Mouse (Mus musculus): ENCODE results near the gene Zfp710. TPM values are rescaled to one million over a fixed set of nuclear protein-coding genes. Genes with fewer than 3 reads are reported as not detected.

Zfp710 gene
- polyA plus RNA-seq, 1 experiment = 5.3 TPM

DNA sequence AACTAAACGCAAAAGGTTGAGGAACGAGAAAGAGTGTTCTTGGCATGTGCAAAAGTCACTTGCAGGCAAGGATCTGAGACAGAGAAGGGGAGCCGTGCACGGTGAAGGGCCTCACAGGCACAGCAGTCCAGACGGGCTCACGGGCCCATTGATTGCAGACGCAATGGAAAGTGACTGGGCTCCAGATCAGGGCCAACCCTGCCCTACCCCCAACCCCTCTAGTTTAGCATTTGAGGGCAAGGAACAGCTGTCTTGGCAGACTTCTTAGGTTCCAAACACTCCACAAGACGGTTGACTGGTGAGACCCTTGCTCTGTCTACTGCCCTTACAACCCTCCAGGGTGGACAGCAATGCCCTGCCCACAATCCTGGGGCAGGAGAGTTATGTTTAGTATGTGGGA is 48.9 kb downstream of the Zfp710 start:
- TF ChIP-seq CEBPB (IDR thresholded peaks at IDR 0.05; ENCODE audit: low read depth) (no peak), FOSL1 (IDR thresholded peaks at IDR 0.05; ENCODE audit: insufficient read depth, low read length, poor library complexity, severe bottlenecking) (no peak), MYOD1 (IDR thresholded peaks at IDR 0.05; ENCODE audit: control insufficient read depth, insufficient read length, low read depth) (no peak), USF1 (IDR thresholded peaks at IDR 0.05; ENCODE audit: low read depth) (no peak), MAX (IDR thresholded peaks at IDR 0.05) (no peak), MYOG (IDR thresholded peaks at IDR 0.05; ENCODE audit: control insufficient read depth, extremely low read depth, insufficient read length) (no peak), CTCF (IDR thresholded peaks at IDR 0.05; ENCODE audit: control insufficient read depth, insufficient read depth, insufficient read length) (no peak)
- Histone ChIP-seq H3K36me3 (ENCODE audit: control insufficient read depth, insufficient read depth) (no peaks in the 10 kb centered on the region), H3K79me2 (ENCODE audit: control insufficient read depth, insufficient read depth) (no peaks in the 10 kb centered on the region), H3ac (ENCODE audit: control insufficient read depth, insufficient read length, low read depth) (no peak overlapping the region), H3K79me3 (ENCODE audit: low read depth) (peaks cover 2% of the 10 kb centered on the region), H3K4me3 (ENCODE audit: insufficient read depth, poor library complexity, severe bottlenecking) (no peak overlapping the region), H3K27me3 (ENCODE audit: control insufficient read depth, insufficient read depth, insufficient read length) (no peaks in the 10 kb centered on the region)

DNA sequence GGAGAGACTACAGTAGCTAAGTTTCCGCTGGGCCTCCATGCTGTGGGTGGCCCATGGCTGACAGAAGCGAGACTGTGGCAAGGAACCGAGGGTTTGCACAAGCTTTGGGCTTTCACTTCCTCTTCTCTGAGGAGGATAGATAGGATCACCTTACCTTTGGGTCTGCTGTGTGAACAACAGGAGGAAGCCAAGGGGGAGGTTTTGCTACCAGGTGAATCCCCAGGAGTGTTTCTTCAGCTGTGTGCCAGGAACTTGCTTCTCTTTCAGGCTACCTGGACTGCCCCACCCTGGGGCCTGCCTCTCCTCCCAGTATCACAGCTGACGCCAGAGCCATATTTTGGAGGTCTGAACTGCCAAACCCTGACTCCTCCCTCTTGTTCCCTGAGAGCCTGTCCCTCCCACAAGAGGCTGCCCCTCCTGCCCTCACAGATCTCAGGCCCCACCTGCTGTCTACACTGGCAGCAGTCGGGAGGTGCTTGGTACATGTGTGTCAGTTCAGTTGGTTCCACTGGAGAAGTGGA is 50.4 kb downstream of the Zfp710 start:
- H3K36me3 ChIP-seq (ENCODE audit: control insufficient read depth, insufficient read depth) = no peaks in the 10 kb centered on the region
- H3K79me2 ChIP-seq (ENCODE audit: control insufficient read depth, insufficient read depth) = no peaks in the 10 kb centered on the region
- peaks cover 1% of the 10 kb centered on the region for H3K79me3 ChIP-seq (ENCODE audit: low read depth)
- no peaks in the 10 kb centered on the region for H3K27me3 ChIP-seq (ENCODE audit: control insufficient read depth, insufficient read depth, insufficient read length)
- no peak overlapping the region for H3K4me3 ChIP-seq (ENCODE audit: insufficient read depth, poor library complexity, severe bottlenecking)
- TF ChIP-seq MAX (IDR thresholded peaks at IDR 0.05) (no peak), CTCF (IDR thresholded peaks at IDR 0.05; ENCODE audit: control insufficient read depth, insufficient read depth, insufficient read length) (no peak)
- H3ac ChIP-seq (ENCODE audit: control insufficient read depth, insufficient read length, low read depth) = no peak overlapping the region

DNA sequence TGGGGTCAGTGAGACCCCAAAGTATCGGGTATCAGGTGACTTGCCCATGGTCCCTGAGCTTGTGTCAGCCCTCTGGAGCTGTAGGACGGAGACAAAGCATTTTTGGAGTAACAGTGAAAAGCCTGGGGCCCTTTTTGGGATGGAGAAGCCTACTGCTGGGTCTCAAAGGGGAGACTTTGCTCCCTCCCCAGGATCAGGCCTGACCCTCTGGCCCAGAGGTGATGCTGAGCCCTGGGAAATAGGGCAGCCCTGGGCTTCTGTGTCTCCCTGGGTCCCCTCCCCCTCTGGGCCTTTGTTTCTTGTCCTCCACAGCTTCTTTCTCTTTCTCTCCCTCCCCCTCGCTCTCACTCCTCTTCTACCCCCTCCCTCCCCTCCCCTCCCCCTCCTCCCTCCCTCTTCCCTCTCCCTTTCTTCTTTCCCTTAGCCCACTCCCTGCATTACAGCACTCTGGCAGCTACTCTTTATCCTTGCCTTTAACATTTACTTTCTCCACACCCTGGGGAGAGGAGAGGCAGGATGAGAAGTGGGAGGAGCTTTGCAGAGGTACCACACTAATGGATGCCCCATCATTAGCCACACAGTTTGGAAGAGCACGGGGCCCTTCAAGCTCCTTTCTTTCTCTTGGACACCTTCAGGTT is 51.5 kb downstream of the Zfp710 start:
- Histone ChIP-seq H3K4me3 (ENCODE audit: insufficient read depth, poor library complexity, severe bottlenecking) (no peak overlapping the region), H3K27me3 (ENCODE audit: control insufficient read depth, insufficient read depth, insufficient read length) (no peaks in the 10 kb centered on the region), H3K36me3 (ENCODE audit: control insufficient read depth, insufficient read depth) (no peaks in the 10 kb centered on the region), H3K79me3 (ENCODE audit: low read depth) (peaks cover 1% of the 10 kb centered on the region), H3ac (ENCODE audit: control insufficient read depth, insufficient read length, low read depth) (no peak overlapping the region), H3K79me2 (ENCODE audit: control insufficient read depth, insufficient read depth) (no peaks in the 10 kb centered on the region)
- no peak for TF ChIP-seq CTCF (IDR thresholded peaks at IDR 0.05; ENCODE audit: control insufficient read depth, insufficient read depth, insufficient read length)
- TF ChIP-seq CEBPB (IDR thresholded peaks at IDR 0.05; ENCODE audit: low read depth) = no peak
- TF ChIP-seq USF1 (IDR thresholded peaks at IDR 0.05; ENCODE audit: low read depth) = no peak
- TF ChIP-seq MYOG (IDR thresholded peaks at IDR 0.05; ENCODE audit: control insufficient read depth, extremely low read depth, insufficient read length) = no peak
- no peak for TF ChIP-seq MYOD1 (IDR thresholded peaks at IDR 0.05; ENCODE audit: control insufficient read depth, insufficient read length, low read depth)
- no peak for TF ChIP-seq FOSL1 (IDR thresholded peaks at IDR 0.05; ENCODE audit: insufficient read depth, low read length, poor library complexity, severe bottlenecking)
- TF ChIP-seq MAX (IDR thresholded peaks at IDR 0.05) = no peak

DNA sequence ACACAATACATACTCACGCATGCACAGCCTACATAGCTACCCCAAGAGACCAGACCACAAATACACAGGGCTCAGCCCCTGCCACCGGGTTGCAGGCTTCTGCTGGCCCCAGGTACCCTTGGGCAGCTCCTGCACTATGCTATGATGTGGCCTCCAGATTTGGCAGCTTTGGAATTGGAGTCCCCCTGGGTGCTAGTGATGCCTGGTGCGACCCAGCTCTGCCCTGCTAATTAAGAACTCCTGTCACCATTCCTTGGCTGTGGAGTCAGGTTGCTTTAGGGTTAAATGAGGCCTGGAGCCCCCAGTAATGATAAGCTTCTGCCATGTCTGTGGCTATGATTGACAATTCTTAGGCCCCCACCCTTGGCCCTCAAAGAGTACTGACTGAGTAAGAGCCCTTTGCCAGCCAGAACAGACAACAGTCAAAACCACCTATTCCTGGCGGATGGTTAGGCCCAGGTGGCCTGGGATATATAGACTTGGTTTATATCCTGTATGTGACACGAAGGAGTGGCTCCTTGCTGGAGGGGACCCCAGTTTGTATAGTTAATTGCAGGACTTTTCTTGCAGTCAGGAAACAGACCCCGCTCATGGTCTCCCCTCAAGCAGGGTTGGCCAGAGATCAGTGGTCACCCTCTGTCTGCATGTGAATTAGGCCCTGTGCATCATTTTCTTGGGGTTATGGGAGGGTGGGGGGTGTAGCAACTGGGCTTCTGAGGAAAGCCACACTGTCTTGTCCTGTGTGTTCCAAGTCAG is 52.5 kb downstream of the Zfp710 start:
- Histone ChIP-seq H3K79me3 (ENCODE audit: low read depth) (no peaks in the 10 kb centered on the region), H3K79me2 (ENCODE audit: control insufficient read depth, insufficient read depth) (no peaks in the 10 kb centered on the region), H3K36me3 (ENCODE audit: control insufficient read depth, insufficient read depth) (no peaks in the 10 kb centered on the region), H3ac (ENCODE audit: control insufficient read depth, insufficient read length, low read depth) (no peak overlapping the region), H3K27me3 (ENCODE audit: control insufficient read depth, insufficient read depth, insufficient read length) (no peaks in the 10 kb centered on the region), H3K4me3 (ENCODE audit: insufficient read depth, poor library complexity, severe bottlenecking) (no peak overlapping the region)
- TF ChIP-seq MYOG (IDR thresholded peaks at IDR 0.05; ENCODE audit: control insufficient read depth, extremely low read depth, insufficient read length) = no peak
- TF ChIP-seq CTCF (IDR thresholded peaks at IDR 0.05; ENCODE audit: control insufficient read depth, insufficient read depth, insufficient read length) = no peak
- no peak for TF ChIP-seq CEBPB (IDR thresholded peaks at IDR 0.05; ENCODE audit: low read depth)
- no peak for TF ChIP-seq MAX (IDR thresholded peaks at IDR 0.05)

DNA sequence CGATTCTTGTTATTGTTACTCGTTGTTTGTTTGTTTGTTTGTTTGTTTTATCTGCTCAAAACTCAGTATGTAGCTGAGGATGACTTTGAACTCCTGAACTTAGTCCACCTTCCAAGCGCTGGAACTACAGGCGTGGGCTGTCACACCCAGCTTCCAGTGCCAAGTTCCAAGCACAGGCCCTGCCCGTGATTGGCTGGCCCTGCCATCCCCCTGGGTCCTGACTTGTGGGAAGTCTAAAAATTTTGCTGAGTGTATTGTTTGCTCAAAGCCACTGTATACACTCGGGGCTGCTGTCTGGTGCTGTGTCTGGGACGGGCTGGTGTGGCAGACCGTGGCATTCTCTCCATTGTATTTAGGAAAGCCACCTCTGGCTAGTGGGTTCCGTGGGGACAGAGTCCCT is 53.2 kb downstream of the Zfp710 start:
- Histone ChIP-seq H3ac (ENCODE audit: control insufficient read depth, insufficient read length, low read depth) (no peak overlapping the region), H3K79me2 (ENCODE audit: control insufficient read depth, insufficient read depth) (no peaks in the 10 kb centered on the region), H3K36me3 (ENCODE audit: control insufficient read depth, insufficient read depth) (no peaks in the 10 kb centered on the region), H3K27me3 (ENCODE audit: control insufficient read depth, insufficient read depth, insufficient read length) (no peaks in the 10 kb centered on the region), H3K79me3 (ENCODE audit: low read depth) (no peaks in the 10 kb centered on the region), H3K4me3 (ENCODE audit: insufficient read depth, poor library complexity, severe bottlenecking) (no peak overlapping the region)
- TF ChIP-seq MYOD1 (IDR thresholded peaks at IDR 0.05; ENCODE audit: control insufficient read depth, insufficient read length, low read depth) (no peak), MAX (IDR thresholded peaks at IDR 0.05) (no peak), FOSL1 (IDR thresholded peaks at IDR 0.05; ENCODE audit: insufficient read depth, low read length, poor library complexity, severe bottlenecking) (no peak), USF1 (IDR thresholded peaks at IDR 0.05; ENCODE audit: low read depth) (no peak), CTCF (IDR thresholded peaks at IDR 0.05; ENCODE audit: control insufficient read depth, insufficient read depth, insufficient read length) (no peak), CEBPB (IDR thresholded peaks at IDR 0.05; ENCODE audit: low read depth) (no peak), MYOG (IDR thresholded peaks at IDR 0.05; ENCODE audit: control insufficient read depth, extremely low read depth, insufficient read length) (no peak)
